Comparison of ENCODE assay signal across 8 mouse cellular contexts in the genomic region with DNA sequence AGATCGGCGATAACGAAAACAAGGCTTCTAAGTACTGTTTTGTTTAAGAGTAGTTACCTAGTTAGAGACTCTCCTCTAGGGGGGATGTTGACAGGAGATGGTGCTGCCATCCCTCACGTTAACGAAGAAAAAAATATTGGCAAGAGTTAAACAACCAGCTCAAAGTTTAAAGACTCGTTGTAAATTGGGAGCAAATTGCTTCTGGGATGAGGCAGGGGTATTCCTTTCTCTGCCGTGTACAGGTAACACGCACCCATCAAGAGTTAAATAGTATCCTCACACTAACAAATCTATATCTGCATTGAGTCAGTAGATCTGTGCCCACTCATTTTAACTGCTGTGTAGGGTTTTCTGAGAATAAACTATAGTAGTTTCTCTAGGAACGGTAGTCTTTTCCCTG. TPM values are rescaled to one million over a fixed set of nuclear protein-coding genes. Genes with fewer than 3 reads are reported as not detected.
DNase-seq lines count a peak whose midpoint lies in the region; ATAC-seq and TF ChIP-seq lines count a peak whose summit lies in the region.

No protein-coding gene starts in this region.

- DNase-seq in heart, embryonic 10.5 days (ENCODE audit: low spot score), result no peak
- no peak for DNase-seq in heart, postnatal 25 days (ENCODE audit: low spot score)
- DNase-seq in liver, embryonic 13.5 days, result no peak
- DNase-seq in adrenal gland, adult (ENCODE audit: inconsistent age in 2 of 2, low spot score in 1 of 2), result no peak
- no peak for DNase-seq in frontal cortex, postnatal 10 days (ENCODE audit: low spot score in 2 of 2)
- no peak for DNase-seq in cerebellum, adult 11 months

- peak overlapping the region; percentile 85 for H3K4me3 ChIP-seq in heart, embryonic 10.5 days
- peak overlapping the region; percentile 87 for H3K4me3 ChIP-seq in C2C12 (ENCODE audit: insufficient read depth, poor library complexity, severe bottlenecking)
- peak overlapping the region; percentile 95 for H3K4me3 ChIP-seq in forebrain, embryonic 13.5 days
- peak overlapping the region; percentile 99 for H3K4me3 ChIP-seq in liver, embryonic 13.5 days (replicated peaks)

- peaks cover 4% of the 10 kb centered on the region; the same call in 1 of the 2 replicates for H3K4me1 ChIP-seq in heart, embryonic 10.5 days
- H3K4me1 ChIP-seq in forebrain, embryonic 13.5 days, result peaks cover 17% of the 10 kb centered on the region
- H3K4me1 ChIP-seq in liver, embryonic 13.5 days (replicated peaks), result peaks cover 29% of the 10 kb centered on the region

- H3K79me2 ChIP-seq in C2C12 (ENCODE audit: control insufficient read depth, insufficient read depth), result peaks cover 57% of the 10 kb centered on the region

- peaks cover 42% of the 10 kb centered on the region for H3K79me3 ChIP-seq in C2C12 (ENCODE audit: low read depth)

- H3K9ac ChIP-seq in forebrain, embryonic 13.5 days, result peak overlapping the region; percentile 96
- peak overlapping the region; percentile 97 for H3K9ac ChIP-seq in liver, embryonic 13.5 days

- no peaks in the 10 kb centered on the region for H3K27me3 ChIP-seq in heart, embryonic 10.5 days (ENCODE audit: insufficient read depth, poor library complexity, severe bottlenecking)
- no peaks in the 10 kb centered on the region for H3K27me3 ChIP-seq in C2C12 (ENCODE audit: control insufficient read depth, insufficient read depth, insufficient read length)
- no peaks in the 10 kb centered on the region for H3K27me3 ChIP-seq in forebrain, embryonic 13.5 days
- no peaks in the 10 kb centered on the region for H3K27me3 ChIP-seq in liver, embryonic 13.5 days

- peak overlapping the region; percentile 78 for H3K4me2 ChIP-seq in forebrain, embryonic 13.5 days
- peak overlapping the region; percentile 82 for H3K4me2 ChIP-seq in liver, embryonic 13.5 days

- H3K36me3 ChIP-seq in heart, embryonic 10.5 days, result peaks cover 29% of the 10 kb centered on the region
- H3K36me3 ChIP-seq in C2C12 (ENCODE audit: control insufficient read depth, insufficient read depth), result peaks cover 36% of the 10 kb centered on the region
- H3K36me3 ChIP-seq in forebrain, embryonic 13.5 days (ENCODE audit: poor library complexity, severe bottlenecking), result peaks cover 29% of the 10 kb centered on the region
- H3K36me3 ChIP-seq in liver, embryonic 13.5 days, result peaks cover 32% of the 10 kb centered on the region

- H3ac ChIP-seq in C2C12 (ENCODE audit: control insufficient read depth, insufficient read length, low read depth), result peak overlapping the region; percentile 84

- ATAC-seq in forebrain, embryonic 13.5 days, result no peak
- ATAC-seq in liver, embryonic 13.5 days (ENCODE audit: low read depth), result no peak

- 8% methylated on average over 9 of the region's 9 CpGs for WGBS in heart, embryonic 10.5 days
- WGBS in forebrain, embryonic 13.5 days, result 9% methylated on average over 9 of the region's 9 CpGs
- 6% methylated on average over 9 of the region's 9 CpGs for WGBS in liver, embryonic 13.5 days (ENCODE audit: insufficient replicate concordance)

- intact Hi-C loops in heart, postnatal 25 days (cut with DNase I), result loop anchor here (2.0 kb wide), 1 partner anchor 27 kb away; the partner anchor contains the start of genes Mrpl47 and Ndufb5

- no peak for TF ChIP-seq CTCF in C2C12 (IDR thresholded peaks at IDR 0.05; ENCODE audit: control insufficient read depth, insufficient read depth, insufficient read length)

- no peaks in the 10 kb centered on the region for H3K9me3 ChIP-seq in heart, embryonic 10.5 days
- no peaks in the 10 kb centered on the region for H3K9me3 ChIP-seq in forebrain, embryonic 13.5 days (replicated peaks)
- H3K9me3 ChIP-seq in liver, embryonic 13.5 days (replicated peaks), result no peaks in the 10 kb centered on the region

- peak overlapping the region; percentile 89 for H3K27ac ChIP-seq in heart, embryonic 10.5 days
- peak overlapping the region; percentile 91; the same call in 1 of the 2 replicates for H3K27ac ChIP-seq in forebrain, embryonic 13.5 days
- H3K27ac ChIP-seq in liver, embryonic 13.5 days, result peak overlapping the region; percentile 89

TF ChIP-seq in C2C12, 6 proteins besides CTCF, POLR2A, EP300 and RAD21:
- TF ChIP-seq FOSL1 (IDR thresholded peaks at IDR 0.05; ENCODE audit: insufficient read depth, low read length, poor library complexity, severe bottlenecking) (no peak), USF1 (IDR thresholded peaks at IDR 0.05; ENCODE audit: low read depth) (no peak), MYOD1 (IDR thresholded peaks at IDR 0.05; ENCODE audit: control insufficient read depth, insufficient read length, low read depth) (no peak), MAX (IDR thresholded peaks at IDR 0.05) (no peak), CEBPB (IDR thresholded peaks at IDR 0.05; ENCODE audit: low read depth) (no peak), MYOG (IDR thresholded peaks at IDR 0.05; ENCODE audit: control insufficient read depth, extremely low read depth, insufficient read length) (no peak)

RNA-seq across cellular contexts. Expression of gene Actl6a, which starts 3.3 kb away (rescaled TPM):
- 131 and 187 TPM in 2 replicates for polyA plus RNA-seq in heart, embryonic 10.5 days (2016; fragmentation: Nextera tagmentation; extraction: Ambion mirVana)
- 10 to 100 TPM; 22.3 to 22.6 TPM for total RNA-seq in heart, postnatal 25 days (2021)
- 77.7 TPM for polyA plus RNA-seq in C2C12 (2012; fragmentation: generic; extraction: Trizol)
- polyA plus RNA-seq in forebrain, embryonic 13.5 days (2015; fragmentation: Nextera tagmentation; extraction: Ambion mirVana), result 206 and 214 TPM in 2 replicates
- polyA plus RNA-seq in liver, embryonic 13.5 days (2015; fragmentation: Nextera tagmentation; extraction: Ambion mirVana), result 113 and 127 TPM in 2 replicates

RNA-seq across cellular contexts. Expression of gene Ndufb5, which starts 27.4 kb away (rescaled TPM):
- polyA plus RNA-seq in heart, embryonic 10.5 days (2016; fragmentation: Nextera tagmentation; extraction: Ambion mirVana), result 335 and 408 TPM in 2 replicates
- 100 to 1,000 TPM; 874 to 922 TPM for total RNA-seq in heart, postnatal 25 days (2021)
- 137 TPM for polyA plus RNA-seq in C2C12 (2012; fragmentation: generic; extraction: Trizol)
- 330 and 338 TPM in 2 replicates for polyA plus RNA-seq in forebrain, embryonic 13.5 days (2015; fragmentation: Nextera tagmentation; extraction: Ambion mirVana)
- polyA plus RNA-seq in liver, embryonic 13.5 days (2015; fragmentation: Nextera tagmentation; extraction: Ambion mirVana), result 172 and 175 TPM in 2 replicates

RNA-seq across cellular contexts. Expression of gene Mrpl47, which starts 28.0 kb away (rescaled TPM):
- 32.4 and 40.5 TPM in 2 replicates for polyA plus RNA-seq in heart, embryonic 10.5 days (2016; fragmentation: Nextera tagmentation; extraction: Ambion mirVana)
- 10 to 100 TPM; 37.4 to 38.7 TPM for total RNA-seq in heart, postnatal 25 days (2021)
- 15.7 TPM for polyA plus RNA-seq in C2C12 (2012; fragmentation: generic; extraction: Trizol)
- polyA plus RNA-seq in forebrain, embryonic 13.5 days (2015; fragmentation: Nextera tagmentation; extraction: Ambion mirVana), result 37.3 and 39.0 TPM in 2 replicates
- polyA plus RNA-seq in liver, embryonic 13.5 days (2015; fragmentation: Nextera tagmentation; extraction: Ambion mirVana), result 29.7 and 31.9 TPM in 2 replicates
